Mouse (Mus musculus): ENCODE results near the gene Vmn2r39. TPM values are rescaled to one million over a fixed set of nuclear protein-coding genes. Genes with fewer than 3 reads are reported as not detected.
"Not testable (repeated sequence)": the region's sequence is repeated elsewhere in the genome, so short reads cannot be mapped to it uniquely, and the experiment has no call there.

Vmn2r39 gene
- not detected in 2 replicates for total RNA-seq (2017)

DNA sequence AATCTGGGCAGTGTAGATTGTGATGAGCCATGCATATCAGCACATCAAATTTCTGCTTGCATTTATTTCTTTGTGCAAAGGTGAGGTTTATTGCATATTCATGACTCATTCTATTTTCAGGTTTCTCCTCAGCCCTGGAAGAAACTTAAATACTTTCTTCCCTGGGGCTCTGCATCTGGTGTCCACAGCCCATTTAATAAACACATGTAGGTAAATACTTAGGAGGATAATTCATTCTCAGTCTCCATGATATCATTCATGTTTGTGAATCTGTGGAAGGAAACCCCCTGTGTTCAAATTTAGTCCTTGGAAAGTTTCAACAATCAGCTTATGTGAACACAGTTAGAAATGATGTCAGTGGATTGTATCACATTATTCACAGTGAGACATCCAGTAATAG lies at the start of gene Vmn2r39:
Gene Vmn2r39 (minus strand): TSS at position 101 of the 400 bp plus-strand sequence.
- ATAC-seq (replicated peaks in 1 of 2; ENCODE audit: insufficient read depth in 1 of 2, low FRiP score in 2 of 2, low TSS enrichment in 1 of 2, low read depth in 1 of 2, poor library complexity in 2 of 2, severe bottlenecking in 2 of 2): not testable (repeated sequence)

- ATAC-seq (replicated peaks in 1 of 2; ENCODE audit: insufficient read depth in 1 of 2, low FRiP score in 2 of 2, low TSS enrichment in 1 of 2, low read depth in 1 of 2, poor library complexity in 2 of 2, severe bottlenecking in 2 of 2): not testable (repeated sequence)
Observed at GRCm38 (mm10) chr7:9065353-9065752, 34.8 kb upstream of the Vmn2r39 start.

Other genes starting within 250 kb of the Vmn2r39 start
- gene Vmn2r40, start 99.4 kb downstream of the Vmn2r39 start, total RNA-seq (2017): not detected in 2 replicates
- not detected in 2 replicates for gene Vmn2r38, start 67.1 kb upstream of the Vmn2r39 start, total RNA-seq (2017)
- gene Vmn2r37, start 192.9 kb upstream of the Vmn2r39 start, total RNA-seq (2017): not detected in 2 replicates